Mouse (Mus musculus) forebrain, embryonic 11.5 days (tissue): ENCODE data around the gene Donson. TPM values are rescaled to one million over a fixed set of nuclear protein-coding genes. Genes with fewer than 3 reads are reported as not detected.

ENCODE experiments used
- ATAC-seq: fragments of 200-750 bp; cut with Nextera tagmentation; replicated peaks from 2 replicates; pipeline ENCODE4 v1.8.0; 2017; ENCODE audit warnings: moderate TSS enrichment; ENCODE audit not compliant: low FRiP score
- DNase-seq: peaks from one replicate; pipeline ENCODE4 v3.0.0-alpha.2; 2017; ENCODE audit warnings: low spot score
- H3K27ac ChIP-seq: fragments of 300-500 bp; sonication (generic); 2 replicates; pipeline ENCODE4 v1.5.1; 2014; ENCODE audit warnings: low read depth, low read length
- H3K27me3 ChIP-seq: fragments of 300-500 bp; sonication (generic); 2 replicates; pipeline ENCODE4 v1.6.1; 2014; ENCODE audit warnings: mild to moderate bottlenecking, low read length, mixed read lengths; ENCODE audit not compliant: control insufficient read depth, insufficient read depth
- H3K36me3 ChIP-seq: fragments of 300-500 bp; sonication (generic); 2 replicates; pipeline ENCODE4 v1.6.1; 2014; ENCODE audit warnings: mild to moderate bottlenecking, low read length, moderate library complexity, mixed read lengths; ENCODE audit not compliant: control insufficient read depth, insufficient read depth
- H3K4me1 ChIP-seq: fragments of 300-500 bp; sonication (generic); replicated peaks from 2 replicates; pipeline ENCODE4 v1.6.1; 2014; ENCODE audit warnings: low read length, mixed read lengths; ENCODE audit not compliant: control insufficient read depth, insufficient read depth
- H3K4me2 ChIP-seq: fragments of 300-500 bp; sonication (generic); 2 replicates; pipeline ENCODE4 v1.6.1; 2014; ENCODE audit warnings: low read depth, mild to moderate bottlenecking, low read length, moderate library complexity, mixed read lengths; ENCODE audit not compliant: severe bottlenecking
- H3K4me3 ChIP-seq: fragments of 300-500 bp; sonication (generic); 2 replicates; pipeline ENCODE4 v1.5.1; 2014; ENCODE audit warnings: low read depth, low read length
- H3K9ac ChIP-seq: fragments of 300-500 bp; sonication (generic); 2 replicates; pipeline ENCODE4 v1.6.1; 2014; ENCODE audit warnings: low read length
- H3K9me3 ChIP-seq: fragments of 300-500 bp; sonication (generic); 2 replicates; pipeline ENCODE4 v1.6.1; 2016; ENCODE audit warnings: low read length, mixed read lengths; ENCODE audit not compliant: control insufficient read depth
- WGBS: fragments of 180-500 bp; shearing (Covaris S2); extraction: QIAGEN DNeasy Blood & Tissue Kit; methylation state at CpG from one replicate; pipeline ENCODE4 v1.1.7; 2014; 5-methylcytosine and 5-hydroxymethylcytosine counted together
- polyA plus RNA-seq: library from polyadenylated mRNA; unstranded; fragments of >200 nt; fragmentation: Nextera tagmentation; extraction: Ambion mirVana; gene quantifications from 2 replicates; pipeline ENCODE4 v1.2.1, GENCODE M21; 2014

Gene Donson
- polyA plus RNA-seq, 1 experiment from 2014 or later = 42.1 TPM

DNA sequence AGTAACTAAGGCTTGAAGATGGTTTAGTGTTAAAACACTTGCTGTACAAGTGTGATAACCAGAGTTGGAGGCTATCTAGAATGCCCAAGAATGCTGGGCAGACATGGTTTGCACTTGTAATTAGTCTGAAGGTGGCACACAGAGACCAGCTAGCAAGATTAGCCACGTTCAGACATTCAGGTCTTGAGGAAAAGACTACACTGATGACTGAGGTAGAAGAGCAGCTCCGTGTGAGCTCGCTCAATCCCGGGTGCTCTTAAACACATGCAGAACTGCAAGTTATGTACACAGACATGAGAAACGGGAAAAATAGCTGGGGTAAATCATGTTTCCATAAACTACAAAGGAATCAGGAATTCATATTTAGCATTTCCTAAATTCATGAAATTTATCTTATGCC is 7.9 kb downstream of the Donson start:
- Histone ChIP-seq H3K4me1 (no peaks in the 10 kb centered on the region), H3K4me2 (no peak overlapping the region), H3K36me3 (peaks cover 11% of the 10 kb centered on the region; the same call in 1 of the 2 replicates), H3K27ac (no peak overlapping the region), H3K27me3 (no peaks in the 10 kb centered on the region), H3K9me3 (no peaks in the 10 kb centered on the region), H3K4me3 (no peak overlapping the region), H3K9ac (no peak overlapping the region)
- WGBS = 79% methylated on average over 5 of the region's 5 CpGs
- DNase-seq (no peak), ATAC-seq (no peak)

DNA sequence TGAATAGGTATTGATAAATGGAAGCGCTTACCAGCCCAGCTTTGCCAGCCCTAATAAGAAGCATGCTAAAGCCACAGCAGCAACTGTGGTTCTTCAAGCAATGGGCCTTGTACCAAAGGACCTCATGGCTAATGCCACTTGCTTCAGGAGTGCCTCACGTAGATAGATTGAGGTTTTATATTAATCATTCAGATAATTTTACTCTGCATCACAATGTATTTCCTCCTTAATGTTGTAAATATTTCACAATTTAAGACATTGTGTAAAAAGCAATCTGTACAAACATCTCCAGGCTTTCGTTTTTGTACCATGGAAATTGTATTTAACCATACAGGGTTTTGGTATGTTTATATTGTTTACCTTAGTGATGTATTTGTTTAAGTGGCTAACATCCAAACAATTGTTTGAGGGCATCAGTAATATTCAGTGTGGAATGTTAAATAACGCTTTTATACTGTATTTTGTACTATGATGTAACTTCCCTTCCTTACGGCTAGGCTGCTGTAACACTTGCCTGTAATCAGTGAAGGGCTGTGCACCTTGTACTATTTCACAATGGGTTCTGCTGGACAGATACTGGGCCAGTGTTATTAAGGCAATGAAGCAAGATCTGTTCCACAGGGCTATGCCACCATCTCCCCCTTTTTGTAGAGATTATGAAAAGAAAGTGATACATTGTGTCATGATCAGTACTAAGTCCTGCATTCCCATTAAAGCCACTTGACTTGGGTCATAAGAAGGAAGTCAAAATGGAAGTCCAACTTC is 10.2 kb downstream of the Donson start:
- DNase-seq (no peak), ATAC-seq (no peak)
- no peak overlapping the region for H3K9ac ChIP-seq
- no peak overlapping the region for H3K27ac ChIP-seq
- H3K4me2 ChIP-seq = no peak overlapping the region
- H3K4me3 ChIP-seq = no peak overlapping the region
- no peaks in the 10 kb centered on the region for H3K9me3 ChIP-seq
- 94% methylated on average over 5 of the region's 5 CpGs for WGBS
- H3K36me3 ChIP-seq = peaks cover 16% of the 10 kb centered on the region
- no peaks in the 10 kb centered on the region for H3K27me3 ChIP-seq
- H3K4me1 ChIP-seq = no peaks in the 10 kb centered on the region

DNA sequence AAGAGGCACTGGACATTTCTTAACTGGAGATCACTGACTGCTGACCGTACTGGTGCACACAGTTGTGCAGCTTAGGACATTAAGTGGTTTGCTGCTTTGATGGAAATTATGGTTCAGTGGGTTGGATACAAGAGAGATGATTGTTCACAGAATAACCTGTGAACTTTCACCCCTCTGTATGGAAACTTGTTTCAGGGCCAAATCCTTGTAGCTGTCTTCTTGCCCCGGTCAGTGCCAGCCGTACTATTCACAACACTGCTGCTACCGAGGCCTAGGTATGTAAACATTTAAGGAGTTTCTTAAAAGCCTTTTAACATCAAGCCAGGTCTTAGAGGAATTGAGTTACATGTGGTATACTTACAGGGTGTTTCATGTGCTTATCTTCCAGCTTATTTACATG is 14.1 kb downstream of the Donson start:
- Histone ChIP-seq H3K4me3 (no peak overlapping the region), H3K9me3 (no peaks in the 10 kb centered on the region), H3K27ac (no peak overlapping the region), H3K9ac (no peak overlapping the region), H3K4me1 (no peaks in the 10 kb centered on the region), H3K36me3 (peaks cover 28% of the 10 kb centered on the region), H3K27me3 (no peaks in the 10 kb centered on the region), H3K4me2 (no peak overlapping the region)
- no peak for ATAC-seq
- DNase-seq = no peak
- WGBS = 86% methylated on average over 4 of the region's 4 CpGs

DNA sequence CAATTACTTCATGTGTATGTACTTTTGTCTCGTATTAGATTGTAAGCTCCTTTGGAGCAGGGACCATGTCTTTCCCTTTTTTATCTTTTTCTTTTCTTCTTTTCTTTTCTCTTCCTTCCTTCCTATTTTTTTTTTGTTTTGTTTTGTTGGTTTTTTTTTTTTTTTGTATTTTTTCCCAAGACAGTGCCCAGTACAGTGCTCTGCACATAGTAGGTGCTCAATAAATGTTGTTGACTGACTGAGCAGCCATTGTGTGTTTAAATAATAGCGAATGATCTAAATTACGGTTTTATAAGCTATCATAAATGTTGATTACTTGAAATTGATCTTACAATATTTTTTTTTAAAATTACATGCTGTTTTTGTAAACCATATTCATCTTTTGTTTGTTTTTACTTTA is 24.8 kb downstream of the Donson start:
- Histone ChIP-seq H3K4me3 (no peak overlapping the region), H3K36me3 (peaks cover 28% of the 10 kb centered on the region), H3K9me3 (no peaks in the 10 kb centered on the region), H3K4me1 (no peaks in the 10 kb centered on the region), H3K4me2 (no peak overlapping the region), H3K27ac (no peak overlapping the region), H3K27me3 (no peaks in the 10 kb centered on the region), H3K9ac (no peak overlapping the region)
- ATAC-seq (no peak), DNase-seq (no peak)
- 93% methylated on average over 3 of the region's 3 CpGs for WGBS

DNA sequence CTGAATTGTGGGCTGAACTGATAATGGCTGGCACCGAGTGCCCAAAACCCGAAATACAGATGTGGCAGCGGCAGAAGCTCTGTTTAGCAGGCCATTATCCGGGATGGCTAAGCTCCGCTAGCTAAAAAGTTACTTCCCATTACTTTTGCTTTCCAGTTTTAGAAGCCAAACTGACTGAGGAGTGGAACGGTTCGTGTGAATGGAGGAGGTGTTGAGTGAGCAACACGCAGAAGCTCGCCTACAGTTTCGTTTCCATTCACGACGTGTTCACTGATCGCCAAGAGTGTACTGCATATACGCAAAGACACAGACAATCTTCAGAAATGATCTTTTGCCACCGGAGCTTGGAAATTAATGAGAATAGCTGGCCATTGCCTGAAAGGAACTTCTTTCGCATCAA is 26.2 kb downstream of the Donson start:
- Histone ChIP-seq H3K4me1 (no peaks in the 10 kb centered on the region), H3K4me3 (no peak overlapping the region), H3K27me3 (no peaks in the 10 kb centered on the region), H3K9ac (no peak overlapping the region), H3K9me3 (no peaks in the 10 kb centered on the region), H3K4me2 (no peak overlapping the region), H3K27ac (no peak overlapping the region), H3K36me3 (peaks cover 43% of the 10 kb centered on the region)
- no peak for ATAC-seq
- 96% methylated on average over 16 of the region's 16 CpGs for WGBS
- DNase-seq = no peak

DNA sequence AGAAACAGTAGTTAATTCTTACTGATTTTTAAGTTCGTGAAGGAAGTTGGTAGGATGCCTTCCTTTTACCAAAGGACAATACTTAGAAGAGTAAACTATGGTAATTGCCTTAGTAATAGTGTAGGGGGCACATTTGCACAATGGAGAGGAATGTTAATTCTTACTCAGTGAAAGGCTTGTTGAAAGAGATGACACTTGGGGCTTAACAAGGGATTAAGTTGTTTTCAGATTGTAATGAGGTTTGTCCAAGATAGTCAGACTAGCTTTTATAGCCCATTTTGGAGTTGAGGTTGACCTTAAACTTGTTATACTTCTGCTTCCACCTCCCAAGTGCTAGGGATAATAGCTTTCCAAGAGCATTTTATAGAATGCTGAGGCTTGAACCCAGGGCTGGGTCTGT is 27.2 kb downstream of the Donson start:
- no peak overlapping the region for H3K4me2 ChIP-seq
- H3K27me3 ChIP-seq = no peaks in the 10 kb centered on the region
- no peak for DNase-seq
- H3K9me3 ChIP-seq = no peaks in the 10 kb centered on the region
- H3K9ac ChIP-seq = no peak overlapping the region
- 38% methylated on average over 1 of the region's 1 CpGs for WGBS
- H3K27ac ChIP-seq = no peak overlapping the region
- H3K36me3 ChIP-seq = peaks cover 50% of the 10 kb centered on the region
- no peak overlapping the region for H3K4me3 ChIP-seq
- ATAC-seq = no peak
- H3K4me1 ChIP-seq = no peaks in the 10 kb centered on the region

DNA sequence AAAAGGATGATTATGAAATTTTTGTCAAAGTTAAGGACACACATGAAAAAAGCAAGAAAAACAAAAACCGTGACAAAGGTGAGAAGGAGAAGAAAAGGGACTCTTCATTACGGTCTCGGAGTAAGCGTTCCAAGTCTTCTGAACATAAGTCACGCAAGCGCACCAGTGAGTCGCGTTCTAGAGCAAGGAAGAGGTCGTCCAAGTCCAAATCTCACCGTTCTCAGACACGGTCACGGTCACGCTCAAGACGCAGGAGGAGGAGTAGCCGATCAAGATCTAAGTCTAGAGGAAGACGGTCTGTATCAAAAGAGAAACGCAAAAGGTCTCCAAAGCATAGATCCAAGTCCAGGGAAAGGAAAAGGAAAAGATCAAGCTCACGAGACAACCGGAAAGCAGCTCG is 28.8 kb downstream of the Donson start:
- 97% methylated on average over 20 of the region's 20 CpGs for WGBS
- Histone ChIP-seq H3K4me1 (no peaks in the 10 kb centered on the region), H3K27ac (no peak overlapping the region), H3K4me3 (no peak overlapping the region), H3K9ac (no peak overlapping the region), H3K4me2 (no peak overlapping the region), H3K27me3 (no peaks in the 10 kb centered on the region), H3K9me3 (no peaks in the 10 kb centered on the region), H3K36me3 (peaks cover 66% of the 10 kb centered on the region)
- DNase-seq (no peak), ATAC-seq (no peak)

DNA sequence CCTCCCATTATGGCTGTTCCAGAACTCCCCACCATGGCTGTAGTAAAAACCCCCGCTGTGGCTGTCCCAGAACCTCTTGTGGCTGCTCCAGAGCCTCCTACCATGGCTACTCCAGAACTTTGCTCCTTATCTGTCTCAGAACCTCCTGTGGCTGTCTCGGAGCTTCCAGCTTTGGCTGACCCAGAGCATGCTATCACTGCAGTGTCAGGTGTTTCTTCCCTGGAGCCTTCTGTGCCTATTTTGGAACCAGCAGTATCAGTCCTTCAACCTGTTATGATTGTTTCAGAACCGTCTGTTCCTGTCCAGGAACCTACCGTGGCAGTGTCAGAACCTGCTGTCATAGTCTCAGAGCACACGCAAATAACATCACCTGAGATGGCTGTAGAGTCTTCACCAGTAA is 30.1 kb downstream of the Donson start:
- no peak overlapping the region for H3K9ac ChIP-seq
- DNase-seq = no peak
- H3K27me3 ChIP-seq = no peaks in the 10 kb centered on the region
- 94% methylated on average over 5 of the region's 5 CpGs for WGBS
- H3K4me2 ChIP-seq = no peak overlapping the region
- no peak for ATAC-seq
- H3K9me3 ChIP-seq = no peaks in the 10 kb centered on the region
- no peaks in the 10 kb centered on the region for H3K4me1 ChIP-seq
- H3K27ac ChIP-seq = no peak overlapping the region
- no peak overlapping the region for H3K4me3 ChIP-seq
- H3K36me3 ChIP-seq = peaks cover 66% of the 10 kb centered on the region

DNA sequence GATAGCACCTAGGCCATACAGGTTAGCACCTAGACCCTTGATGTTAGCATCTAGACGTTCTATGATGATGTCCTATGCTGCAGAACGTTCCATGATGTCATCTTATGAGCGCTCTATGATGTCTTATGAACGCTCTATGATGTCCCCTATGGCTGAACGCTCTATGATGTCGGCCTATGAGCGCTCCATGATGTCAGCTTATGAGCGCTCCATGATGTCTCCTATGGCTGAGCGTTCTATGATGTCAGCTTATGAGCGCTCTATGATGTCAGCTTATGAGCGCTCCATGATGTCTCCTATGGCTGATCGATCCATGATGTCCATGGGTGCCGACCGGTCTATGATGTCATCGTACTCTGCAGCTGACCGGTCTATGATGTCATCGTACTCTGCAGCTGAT is 31.3 kb downstream of the Donson start:
- no peak overlapping the region for H3K4me3 ChIP-seq
- H3K4me1 ChIP-seq = no peaks in the 10 kb centered on the region
- no peak overlapping the region for H3K9ac ChIP-seq
- H3K27me3 ChIP-seq = no peaks in the 10 kb centered on the region
- DNase-seq (no peak), ATAC-seq (no peak)
- H3K4me2 ChIP-seq = no peak overlapping the region
- H3K36me3 ChIP-seq = peaks cover 62% of the 10 kb centered on the region
- no peak overlapping the region for H3K27ac ChIP-seq
- 98% methylated on average over 17 of the region's 17 CpGs for WGBS
- no peaks in the 10 kb centered on the region for H3K9me3 ChIP-seq
